Mouse (Mus musculus) adrenal gland, adult 18-20 months (tissue): ENCODE results near the gene Pde1c. TPM values are rescaled to one million over a fixed set of nuclear protein-coding genes. Genes with fewer than 3 reads are reported as not detected.
A peak's percentile ranks its signal among the peaks of the same experiment; 100 is the strongest.
"Not testable (repeated sequence)": the region's sequence is repeated elsewhere in the genome, so short reads cannot be mapped to it uniquely, and the experiment has no call there.

Experiments used
- DNase-seq, 2 experiments: peaks; one replicate each; pipeline ENCODE4 v3.0.0; 2021 to 2022; ENCODE audit warnings: low spot score in 2 of 2
- long read RNA-seq, 2 experiments: library from polyadenylated mRNA; stranded (forward); transcript quantifications; one replicate each; pipeline ENCODE4 v2.0.0; 2021
- total RNA-seq, 2 experiments: library from RNA; stranded (reverse); gene quantifications; 1 replicate in 1 of 2; 2 replicates in 1 of 2; pipeline ENCODE4 v1.2.3; 2021

The Pde1c gene
- under 1 TPM; 0.19 to 0.23 TPM for total RNA-seq
- long read RNA-seq, experiment 1, partial matches to known transcripts = 0 of 1 reads
- long read RNA-seq, experiment 1, other reads (novel, unspliced or antisense) = 1 of 1 reads
- long read RNA-seq, experiment 2, partial matches to known transcripts = 1 of 1 reads
- long read RNA-seq, experiment 2, other reads (novel, unspliced or antisense) = 0 of 1 reads

DNA sequence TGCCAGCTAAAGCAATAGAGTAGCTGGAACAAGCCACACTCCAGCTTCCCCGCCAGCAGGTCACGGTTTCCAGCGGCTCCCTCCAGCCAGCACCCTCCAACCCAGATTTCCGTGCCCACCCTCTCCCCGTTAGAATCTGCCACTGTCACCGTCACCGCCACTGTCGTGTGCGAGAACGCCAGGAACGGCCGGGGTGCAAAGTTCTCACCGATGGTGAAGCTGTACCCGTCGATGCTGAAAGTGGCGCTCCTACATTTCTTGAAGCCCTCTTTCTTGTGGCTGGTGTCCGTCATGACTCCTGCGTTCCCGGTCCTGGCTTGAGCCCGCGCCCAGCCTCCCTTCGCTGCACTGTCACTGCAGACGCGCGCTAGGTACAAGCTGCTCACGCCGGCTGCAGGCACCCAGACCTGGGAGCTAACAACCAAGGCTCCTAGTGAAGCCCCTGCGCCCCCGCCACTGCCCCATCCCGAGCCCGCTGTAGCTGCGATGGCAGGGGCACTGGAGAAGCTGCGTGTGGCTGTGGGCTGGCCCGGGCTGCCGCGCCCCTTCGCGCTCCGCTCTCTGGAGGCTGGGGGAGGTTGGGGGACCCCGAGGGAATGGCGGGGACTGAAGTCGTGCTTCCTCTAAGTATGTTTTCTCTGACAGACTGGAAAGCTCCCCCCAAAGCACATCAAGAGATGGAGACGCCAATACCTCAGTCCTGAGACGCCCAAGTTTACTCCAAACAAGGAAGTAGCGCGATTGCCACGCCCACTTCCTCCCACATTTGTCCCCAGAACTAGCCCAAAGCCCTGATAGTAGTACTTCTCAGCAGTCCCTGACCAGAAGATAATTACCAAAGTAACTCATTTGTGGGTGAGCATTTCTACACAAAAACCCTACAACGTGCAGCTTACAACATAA lies at the start of gene Pde1c:
TSS of gene Pde1c (minus strand) at position 634 of the 903 bp plus-strand sequence.
- peak; percentile 10 to 33 for DNase-seq

DNA sequence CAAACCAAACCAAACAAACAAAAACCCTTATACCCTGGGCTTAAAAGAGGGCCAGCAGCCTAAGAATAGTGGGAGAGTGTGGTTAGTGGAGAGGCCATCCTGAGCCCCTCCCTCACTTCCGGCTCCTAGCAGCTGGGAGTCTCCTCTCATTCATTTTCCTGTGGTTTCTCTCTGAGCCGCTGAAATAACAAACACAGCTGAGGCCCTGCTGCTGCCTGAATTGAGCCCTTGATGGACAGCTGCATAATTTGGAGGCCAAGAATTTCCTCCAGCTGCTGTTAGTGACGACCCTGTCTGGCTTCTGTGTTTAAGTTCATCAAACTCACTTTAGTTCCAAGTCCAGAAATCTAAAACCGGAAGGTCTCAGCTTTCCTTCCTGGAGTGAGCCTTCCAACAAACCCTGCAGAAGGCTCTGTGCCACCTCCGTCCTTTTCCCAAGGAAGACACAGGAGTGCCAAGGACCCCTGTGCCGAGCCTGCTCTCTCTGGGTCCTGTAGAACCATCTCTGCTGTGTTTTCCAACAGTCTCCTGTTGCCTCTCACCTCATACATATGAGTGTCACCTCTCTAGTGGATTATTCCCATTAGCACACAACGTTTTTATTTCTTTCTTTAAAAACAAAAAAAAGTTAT lies 48.2 kb upstream of the Pde1c start:
- DNase-seq = no peak

DNA sequence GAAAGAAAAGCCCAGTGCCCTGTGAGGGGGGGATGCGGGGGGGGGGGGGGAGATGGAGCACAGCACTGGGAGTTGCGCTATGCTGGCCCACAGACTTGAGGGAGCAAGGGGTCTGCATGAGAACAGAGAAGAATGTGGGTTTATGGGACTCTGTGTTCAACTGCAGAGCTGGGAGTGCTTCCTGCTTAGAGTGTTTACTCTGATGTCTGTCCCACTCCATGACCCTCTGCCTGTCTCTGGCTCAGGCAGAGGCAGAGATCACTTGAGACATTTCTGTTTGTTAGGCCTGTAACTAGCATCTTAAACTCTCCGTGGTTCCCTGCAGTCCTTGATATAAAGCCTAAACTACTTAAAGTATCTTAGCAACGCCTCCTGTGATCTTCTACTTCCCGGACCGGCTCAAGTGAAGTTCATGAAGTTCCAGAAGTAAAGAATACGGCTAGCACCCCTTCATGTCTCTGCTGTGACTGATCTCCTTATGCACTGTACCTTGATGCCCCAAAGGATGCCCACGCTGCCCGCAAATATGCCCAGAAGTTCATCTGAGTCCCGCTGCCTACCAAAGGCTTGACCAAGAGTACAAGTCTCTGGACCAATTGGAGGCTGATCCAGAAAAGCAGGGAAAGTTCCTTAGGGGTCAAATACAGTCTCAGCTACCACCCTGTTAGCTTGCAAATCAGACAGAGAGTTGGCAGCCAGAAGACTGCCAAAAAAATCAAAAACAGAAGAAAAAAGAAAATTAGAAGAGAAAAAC lies 47.5 kb upstream of the Pde1c start:
- DNase-seq = no peak

GRCm38 (mm10) chr6:56609529-56609928 lies 40.6 kb upstream of the Pde1c start:
- not testable (repeated sequence) for DNase-seq

- peak; percentile 42 to 49 for DNase-seq
Observed at GRCm38 (mm10) chr6:56608277-56608676, 39.4 kb upstream of the Pde1c start.

DNA sequence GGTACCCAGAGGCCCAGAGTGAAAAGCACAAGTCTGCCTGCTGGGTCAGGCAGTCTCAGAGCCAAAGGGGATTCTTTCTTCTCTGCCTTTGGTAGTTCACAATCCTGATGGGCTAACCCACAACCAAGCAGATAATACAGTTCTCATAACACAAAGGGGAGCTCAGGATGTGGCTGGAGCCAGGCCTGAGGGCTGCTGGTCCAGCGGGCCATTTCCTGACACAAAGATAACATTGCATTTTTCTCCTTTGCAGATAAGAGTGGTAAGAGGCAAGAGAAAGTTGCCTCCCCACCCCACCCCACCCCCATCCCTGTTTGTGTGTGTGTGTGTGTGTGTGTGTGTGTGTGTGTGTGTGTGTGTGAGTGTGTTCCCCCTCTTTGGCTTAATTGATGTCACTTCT lies 10.7 kb upstream of the Pde1c start:
- DNase-seq = no peak

GRCm38 (mm10) chr6:56560891-56561290 lies 8.0 kb downstream of the Pde1c start:
- DNase-seq = no peak

DNA sequence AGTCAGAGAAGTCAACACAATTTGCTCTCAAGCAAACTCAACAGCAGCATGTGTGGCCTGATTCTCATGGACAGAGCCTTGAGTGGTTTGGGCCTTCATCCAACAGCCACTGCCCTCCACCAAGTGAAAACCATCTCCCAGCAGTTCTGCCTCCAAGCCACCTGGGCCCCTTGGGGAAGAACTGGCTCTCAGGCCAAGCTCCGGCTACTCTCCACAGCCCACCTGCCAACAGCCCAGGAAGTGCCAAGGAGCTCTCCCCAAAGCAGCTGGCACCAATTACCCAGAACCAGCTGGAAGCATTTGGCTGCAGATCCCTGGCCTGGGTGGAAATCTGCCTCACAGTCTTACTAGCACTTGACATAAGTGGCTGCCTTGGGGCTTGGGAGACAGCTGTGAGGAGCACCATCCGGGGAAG lies 8.4 kb downstream of the Pde1c start:
- no peak for DNase-seq

- no peak for DNase-seq
Observed at GRCm38 (mm10) chr6:56558711-56559110, 10.2 kb downstream of the Pde1c start.

- no peak for DNase-seq
Observed at GRCm38 (mm10) chr6:56555848-56556247, 13.1 kb downstream of the Pde1c start.

DNA sequence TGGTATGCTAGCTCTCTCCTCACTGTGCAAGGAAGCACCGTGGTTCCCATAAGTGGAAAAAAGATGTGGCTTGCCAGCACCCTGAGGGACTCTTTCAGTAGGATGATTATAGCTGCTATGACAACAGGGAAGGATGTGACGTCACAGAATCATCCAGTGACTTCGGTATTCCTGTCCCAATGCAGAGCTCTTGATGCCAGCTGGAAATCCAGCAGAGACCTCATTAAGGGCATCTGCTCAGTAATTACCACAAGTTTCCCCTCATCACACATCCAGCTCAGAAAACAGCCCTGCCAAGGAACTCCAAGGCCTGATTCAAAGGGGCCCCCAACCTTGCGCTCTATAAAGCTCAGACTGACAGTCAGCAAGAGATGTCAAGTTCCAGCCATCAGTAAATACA lies 13.5 kb downstream of the Pde1c start:
- DNase-seq = no peak

- no peak for DNase-seq
Observed at GRCm38 (mm10) chr6:56551022-56551421, 17.9 kb downstream of the Pde1c start.

GRCm38 (mm10) chr6:56540247-56540646 lies 28.7 kb downstream of the Pde1c start:
- no peak for DNase-seq

DNA sequence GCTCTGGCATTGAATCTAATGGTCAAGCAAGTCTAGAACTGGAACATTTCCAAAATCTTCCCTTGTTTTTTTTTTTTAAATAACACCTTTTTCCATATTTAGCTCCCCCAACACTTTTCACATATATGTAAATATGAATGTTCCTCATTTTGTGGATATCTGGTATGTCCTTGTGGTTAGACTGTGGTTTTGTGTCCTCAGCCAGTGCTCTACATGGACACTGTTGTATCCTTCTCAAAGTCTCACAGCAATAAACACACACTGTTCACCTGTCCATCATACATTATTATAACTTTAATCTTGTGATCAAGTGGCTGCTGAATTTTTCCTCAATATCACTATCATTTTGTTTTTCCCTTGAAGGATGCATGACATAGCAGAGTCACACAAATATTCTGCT lies 34.2 kb downstream of the Pde1c start:
- no peak for DNase-seq

- no peak for DNase-seq
Observed at GRCm38 (mm10) chr6:56532257-56532656, 36.6 kb downstream of the Pde1c start.

- no peak for DNase-seq
Observed at GRCm38 (mm10) chr6:56523938-56524866, 44.7 kb downstream of the Pde1c start.

DNA sequence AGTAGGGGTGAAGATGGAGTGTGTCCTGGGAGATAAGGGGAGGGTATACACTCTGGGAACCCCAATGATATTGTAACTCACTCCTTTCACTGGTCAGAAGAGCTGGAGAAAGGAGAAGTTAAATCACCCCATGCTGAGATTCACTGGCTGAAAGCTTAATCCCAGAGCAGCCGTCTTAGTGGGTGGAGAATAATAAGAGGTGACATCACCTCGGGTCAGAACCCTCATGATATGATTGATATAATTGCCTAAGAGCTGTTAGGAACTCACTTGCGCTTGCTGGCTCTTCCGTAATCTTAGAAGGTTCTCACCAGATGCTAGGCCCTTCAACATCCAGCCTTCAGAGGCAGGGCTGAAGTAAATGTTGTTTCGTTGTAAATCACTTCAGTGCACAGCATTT lies 79.7 kb downstream of the Pde1c start:
- no peak for DNase-seq

DNA sequence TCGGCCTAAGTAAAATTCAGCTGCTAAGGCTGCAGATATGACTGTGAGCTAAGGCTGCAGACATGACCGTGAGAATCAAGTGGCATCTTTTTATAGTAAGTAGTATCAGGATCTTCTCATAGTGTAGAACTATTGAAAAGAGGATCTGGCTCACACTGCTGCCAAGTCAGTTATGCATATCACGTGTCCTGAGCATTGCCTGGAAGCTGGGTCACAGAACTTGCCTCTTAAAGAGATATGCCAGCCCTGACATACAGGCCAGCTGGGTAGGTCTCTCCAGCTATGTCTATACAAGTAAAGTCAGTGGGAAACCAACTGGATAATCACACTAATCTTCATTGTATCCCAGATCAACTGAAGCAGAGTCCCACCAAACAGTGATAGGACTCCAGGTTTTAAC lies 83.8 kb downstream of the Pde1c start:
- no peak for DNase-seq

- peak; percentile 34 to 35 for DNase-seq
Observed at GRCm38 (mm10) chr6:56480914-56481482, 87.9 kb downstream of the Pde1c start.

GRCm38 (mm10) chr6:56476581-56476980 lies 92.3 kb downstream of the Pde1c start:
- no peak for DNase-seq
